Mouse (Mus musculus) forebrain, postnatal 0 days (tissue): ENCODE results near the gene Fgf2. TPM values are rescaled to one million over a fixed set of nuclear protein-coding genes. Genes with fewer than 3 reads are reported as not detected.

Experiments
- ATAC-seq: fragments of 200-750 bp; cut with Nextera tagmentation; 2 replicates; pipeline ENCODE4 v1.8.0; 2017; ENCODE audit warnings: mild to moderate bottlenecking, moderate library complexity
- DNase-seq: peaks from one replicate; pipeline ENCODE4 v3.0.0-alpha.2; 2015
- H3K27ac ChIP-seq: fragments of 300-500 bp; sonication (generic); 2 replicates; pipeline ENCODE4 v1.5.1; 2014; ENCODE audit warnings: low read depth, mild to moderate bottlenecking, antibody characterized with exemption, low read length, moderate library complexity, mixed read lengths
- H3K27me3 ChIP-seq: fragments of 300-500 bp; sonication (generic); 2 replicates; pipeline ENCODE4 v1.6.1; 2014; ENCODE audit warnings: mild to moderate bottlenecking, low read length, mixed read lengths; ENCODE audit not compliant: insufficient read depth
- H3K36me3 ChIP-seq: fragments of 300-500 bp; sonication (generic); 2 replicates; pipeline ENCODE4 v1.6.1; 2014; ENCODE audit warnings: mild to moderate bottlenecking, moderate library complexity; ENCODE audit not compliant: insufficient read depth
- H3K4me1 ChIP-seq: fragments of 300-500 bp; sonication (generic); 2 replicates; pipeline ENCODE4 v1.6.1; 2014; ENCODE audit warnings: antibody characterized with exemption; ENCODE audit not compliant: insufficient read depth
- H3K4me2 ChIP-seq: fragments of 300-500 bp; sonication (generic); 2 replicates; pipeline ENCODE4 v1.6.1; 2014; ENCODE audit warnings: low read depth, mild to moderate bottlenecking, moderate library complexity
- H3K4me3 ChIP-seq: fragments of 300-500 bp; sonication (generic); 2 replicates; pipeline ENCODE4 v1.5.1; 2014; ENCODE audit warnings: low read depth, low read length, mixed read lengths
- H3K9ac ChIP-seq: fragments of 300-500 bp; sonication (generic); 2 replicates; pipeline ENCODE4 v1.6.1; 2014; ENCODE audit warnings: mild to moderate bottlenecking
- H3K9me3 ChIP-seq: fragments of 300-500 bp; sonication (generic); 2 replicates; pipeline ENCODE4 v1.6.1; 2016; ENCODE audit warnings: low read length
- CTCF ChIP-seq: sonication (generic); IDR thresholded peaks from 2 replicates; pipeline ENCODE4 v1.5.1; 2016; ENCODE audit warnings: antibody characterized with exemption, control low read depth, low read depth
- WGBS: fragments of 180-500 bp; shearing (Covaris S2); extraction: QIAGEN DNeasy Blood & Tissue Kit; methylation state at CpG from one replicate; pipeline ENCODE4 v1.1.7; 2014; 5-methylcytosine and 5-hydroxymethylcytosine counted together
- polyA plus RNA-seq: library from polyadenylated mRNA; unstranded; fragments of >200 nt; fragmentation: Nextera tagmentation; extraction: Ambion mirVana; gene quantifications from 2 replicates; pipeline ENCODE4 v1.2.1, GENCODE M21; 2015
- total RNA-seq: library from RNA; depleted of rRNA; stranded (reverse); fragments of >200 nt; gene quantifications from 2 replicates; pipeline ENCODE4 v1.2.3, GENCODE M21; 2014; rRNA removed

Fgf2 gene
- total and polyA plus RNA-seq, 2 experiments from 2014 or later = 0.25 to 1.5 TPM

- H3K4me1 ChIP-seq = peaks cover 4% of the 10 kb centered on the region
- 96% methylated on average over 3 of the region's 3 CpGs for WGBS
- no peaks in the 10 kb centered on the region for H3K9me3 ChIP-seq
- no peak overlapping the region for H3K27ac ChIP-seq
- TF ChIP-seq CTCF = no peak
- no peak overlapping the region for H3K4me2 ChIP-seq
- DNase-seq = no peak
- no peak for ATAC-seq
- peaks cover 16% of the 10 kb centered on the region for H3K36me3 ChIP-seq
- no peak overlapping the region for H3K9ac ChIP-seq
- no peaks in the 10 kb centered on the region for H3K27me3 ChIP-seq
- no peak overlapping the region for H3K4me3 ChIP-seq
These were observed 77.9 kb downstream of the Fgf2 start for GRCm38 (mm10) chr3:37426069-37426468.

- Histone ChIP-seq H3K27me3 (no peaks in the 10 kb centered on the region), H3K36me3 (peaks cover 25% of the 10 kb centered on the region)
- no peak for DNase-seq
These were observed 82.2 kb downstream of the Fgf2 start for GRCm38 (mm10) chr3:37430359-37430758.

GRCm38 (mm10) chr3:37439770-37440169 lies 91.6 kb downstream of the Fgf2 start:
- no peak overlapping the region for H3K4me3 ChIP-seq
- DNase-seq (no peak), ATAC-seq (no peak)
- no peaks in the 10 kb centered on the region for H3K27me3 ChIP-seq
- H3K9me3 ChIP-seq = no peaks in the 10 kb centered on the region
- H3K4me1 ChIP-seq = no peaks in the 10 kb centered on the region
- TF ChIP-seq CTCF = no peak
- H3K9ac ChIP-seq = no peak overlapping the region
- no peak overlapping the region for H3K27ac ChIP-seq
- peaks cover 20% of the 10 kb centered on the region for H3K36me3 ChIP-seq
- no peak overlapping the region for H3K4me2 ChIP-seq
- WGBS = 86% methylated on average over 1 of the region's 1 CpGs

More at GRCm38 (mm10) chr3:37430359-37430758, 82.2 kb downstream of the Fgf2 start:
- H3K4me1 ChIP-seq = no peaks in the 10 kb centered on the region
- no peaks in the 10 kb centered on the region for H3K9me3 ChIP-seq
- no peak overlapping the region for H3K4me2 ChIP-seq
- TF ChIP-seq CTCF = no peak
- no peak for ATAC-seq
- H3K4me3 ChIP-seq = no peak overlapping the region
- H3K9ac ChIP-seq = no peak overlapping the region
- H3K27ac ChIP-seq = no peak overlapping the region

GRCm38 (mm10) chr3:37443409-37443808 lies 95.3 kb downstream of the Fgf2 start:
- Histone ChIP-seq H3K4me3 (no peak overlapping the region), H3K4me2 (no peak overlapping the region), H3K4me1 (no peaks in the 10 kb centered on the region), H3K27me3 (no peaks in the 10 kb centered on the region), H3K27ac (no peak overlapping the region), H3K9ac (no peak overlapping the region), H3K36me3 (peaks cover 15% of the 10 kb centered on the region), H3K9me3 (no peaks in the 10 kb centered on the region)
- no peak for DNase-seq
- 89% methylated on average over 2 of the region's 2 CpGs for WGBS
- no peak for ATAC-seq
- no peak for TF ChIP-seq CTCF

GRCm38 (mm10) chr3:37455992-37456391 lies 107.8 kb downstream of the Fgf2 start:
- ATAC-seq (no peak), DNase-seq (no peak)
- H3K27me3 ChIP-seq = no peaks in the 10 kb centered on the region
- 90% methylated on average over 1 of the region's 1 CpGs for WGBS
- H3K9me3 ChIP-seq = no peaks in the 10 kb centered on the region
- no peak overlapping the region for H3K4me2 ChIP-seq
- 0 out of 2 replicates have a peak, but pooled peaks cover 3% of the 10 kb centered on the region for H3K36me3 ChIP-seq
- no peak for TF ChIP-seq CTCF
- H3K4me3 ChIP-seq = no peak overlapping the region
- H3K9ac ChIP-seq = no peak overlapping the region
- H3K4me1 ChIP-seq = no peaks in the 10 kb centered on the region
- H3K27ac ChIP-seq = no peak overlapping the region

Other genes starting within 250 kb of the Fgf2 start
- not detected in 2 replicates for gene Il2, start 222.4 kb upstream of the Fgf2 start, total RNA-seq
- 0.60 and 0.67 TPM in 2 replicates for gene Il2, start 222.4 kb upstream of the Fgf2 start, polyA plus RNA-seq
- gene Il21, start 115.7 kb upstream of the Fgf2 start, total RNA-seq = 0.14 TPM in 1 of 2 replicates, not detected in the other
- gene Il21, start 115.7 kb upstream of the Fgf2 start, polyA plus RNA-seq = not detected in 2 replicates
- 6.4 TPM in 2 replicates for gene Bbs12, start 35.8 kb upstream of the Fgf2 start, total RNA-seq
- gene Bbs12, start 35.8 kb upstream of the Fgf2 start, polyA plus RNA-seq = 3.5 and 3.8 TPM in 2 replicates
- gene Cetn4, start 35.6 kb upstream of the Fgf2 start, total RNA-seq = 1.8 and 5.0 TPM in 2 replicates
- gene Cetn4, start 35.6 kb upstream of the Fgf2 start, polyA plus RNA-seq = 3.9 and 4.1 TPM in 2 replicates
- 18.9 and 33.3 TPM in 2 replicates for gene Spata5, start 71.5 kb downstream of the Fgf2 start, total RNA-seq
- gene Spata5, start 71.5 kb downstream of the Fgf2 start, polyA plus RNA-seq = 21.0 and 23.2 TPM in 2 replicates
- gene Nudt6, start 71.9 kb downstream of the Fgf2 start, total RNA-seq = 4.5 and 6.6 TPM in 2 replicates
- 10.2 and 14.8 TPM in 2 replicates for gene Nudt6, start 71.9 kb downstream of the Fgf2 start, polyA plus RNA-seq